Comparison of ENCODE assay signal across 19 mouse cellular contexts in the genomic region with DNA sequence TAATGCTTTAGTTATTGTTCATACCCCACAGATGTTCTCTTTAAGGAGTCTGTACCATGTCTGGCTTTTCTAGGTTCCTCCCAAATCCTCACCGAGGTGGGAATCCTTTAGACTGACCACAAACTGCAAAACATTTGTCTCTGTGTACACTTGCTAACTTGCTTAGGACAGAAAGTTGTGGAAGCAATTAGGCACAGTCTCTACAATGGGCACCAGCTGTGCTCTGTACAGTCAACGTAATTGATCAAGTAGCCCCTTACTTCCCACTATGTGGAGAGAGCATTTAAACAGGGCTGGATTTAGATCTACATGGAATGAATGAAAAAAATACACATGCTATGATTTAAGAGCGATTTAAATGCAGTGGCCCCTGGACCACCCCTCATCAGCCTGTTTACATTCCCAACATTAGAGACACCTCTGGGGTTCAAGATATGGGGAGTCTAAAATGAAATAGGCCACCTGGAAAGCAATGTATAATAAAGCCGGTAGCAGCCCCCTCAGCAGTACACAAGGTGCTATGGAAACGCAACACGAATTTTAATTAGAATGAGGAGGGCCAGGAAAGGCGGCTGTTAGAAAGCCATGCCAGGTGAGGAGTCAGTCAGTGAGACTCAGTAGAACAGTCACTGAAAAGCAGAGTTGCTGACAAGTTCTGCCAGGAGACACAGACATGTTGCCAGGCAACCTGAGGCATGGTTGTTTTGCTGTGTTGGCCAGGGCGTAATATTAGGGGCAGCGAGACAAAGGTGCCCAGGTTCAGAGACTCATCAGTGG. TPM values are rescaled to one million over a fixed set of nuclear protein-coding genes. Genes with fewer than 3 reads are reported as not detected.
DNase-seq lines count a peak whose midpoint lies in the region; ATAC-seq and TF ChIP-seq lines count a peak whose summit lies in the region.
"Had no signal": no experiment of that assay in that cellular context is flagged by ENCODE, and none has a peak within 500 bp of the region (broad histone marks: within the 10 kb centered on the region; RNA-seq: fewer than 3 reads in every experiment).

No protein-coding gene starts in this region.

- no peak overlapping the region for H3K4me2 ChIP-seq in hindbrain, embryonic 16.5 days (ENCODE audit: low read length)
- no peak overlapping the region for H3K4me2 ChIP-seq in limb, embryonic 11.5 days (ENCODE audit: low read depth, severe bottlenecking)
- H3K4me2 ChIP-seq: heart, embryonic 12.5 days had no signal

- ATAC-seq in hindbrain, embryonic 16.5 days, result peak; percentile 62
- ATAC-seq in limb, embryonic 11.5 days (ENCODE audit: insufficient number of reproducible peaks, low FRiP score, low TSS enrichment, low read depth), result peak; percentile 70
- ATAC-seq: CD4-positive, CD25-positive, alpha-beta regulatory T cell, adult 4 months; intestine, postnatal 0 days had no signal

- DNase-seq in hindbrain, embryonic 10.5 days (ENCODE audit: low spot score), result no peak
- DNase-seq in R1 (ENCODE audit: low read depth, low spot score), result peak; percentile 9
- peak; percentile 54 for DNase-seq in brain, embryonic 14.5 days (ENCODE audit: low read depth)
- DNase-seq in limb, embryonic 11.5 days (ENCODE audit: low spot score), result peak; percentile 43
- no peak for DNase-seq in adrenal gland, postnatal 10 days
- DNase-seq in adrenal gland, postnatal 25 days, result no peak
- DNase-seq: heart, postnatal 36 days; kidney, postnatal 10 days; layer of hippocampus, adult 9-11 months; lung, postnatal 36 days; right cerebral cortex, postnatal 14 days; thymus, postnatal 25 days had no signal

- H3K27ac ChIP-seq in hindbrain, embryonic 16.5 days (ENCODE audit: low read depth, low read length), result no peak overlapping the region
- no peak overlapping the region for H3K27ac ChIP-seq in hindbrain, embryonic 10.5 days
- peak overlapping the region; percentile 51 for H3K27ac ChIP-seq in limb, embryonic 11.5 days (replicated peaks; ENCODE audit: low read depth, low read length)
- H3K27ac ChIP-seq: liver, embryonic 14.5 days had no signal

- no peak overlapping the region for H3K4me3 ChIP-seq in hindbrain, embryonic 16.5 days (ENCODE audit: low read length)
- H3K4me3 ChIP-seq in hindbrain, embryonic 10.5 days, result no peak overlapping the region
- no peak overlapping the region for H3K4me3 ChIP-seq in limb, embryonic 11.5 days (ENCODE audit: low read depth, low read length)
- H3K4me3 ChIP-seq: heart, embryonic 12.5 days had no signal

- H3K9ac ChIP-seq in hindbrain, embryonic 16.5 days (ENCODE audit: low read depth, low read length), result no peak overlapping the region
- H3K9ac ChIP-seq in limb, embryonic 11.5 days (ENCODE audit: low read length), result no peak overlapping the region
- H3K9ac ChIP-seq: heart, embryonic 12.5 days; liver, embryonic 14.5 days had no signal

- TF ChIP-seq POLR2A in brain, embryonic 14.5 days (IDR thresholded peaks at IDR 0.05; ENCODE audit: borderline replicate concordance, extremely low read depth, insufficient read depth, insufficient read length, poor library complexity, severe bottlenecking), result no peak

- 48% methylated on average over 9 of the region's 9 CpGs for WGBS in hindbrain, embryonic 16.5 days
- 64% methylated on average over 9 of the region's 9 CpGs for WGBS in hindbrain, embryonic 10.5 days
- WGBS in limb, embryonic 11.5 days, result 32% methylated on average over 9 of the region's 9 CpGs

- no peaks in the 10 kb centered on the region for H3K27me3 ChIP-seq in hindbrain, embryonic 16.5 days (replicated peaks; ENCODE audit: control insufficient read depth, insufficient read depth, low read length)
- no peaks in the 10 kb centered on the region for H3K27me3 ChIP-seq in hindbrain, embryonic 10.5 days (ENCODE audit: insufficient read depth, poor library complexity, severe bottlenecking)
- no peaks in the 10 kb centered on the region for H3K27me3 ChIP-seq in limb, embryonic 11.5 days (ENCODE audit: control insufficient read depth, insufficient read depth, low read length)
- H3K27me3 ChIP-seq: heart, embryonic 12.5 days had no signal

- TF ChIP-seq CTCF in brain, embryonic 14.5 days (IDR thresholded peaks at IDR 0.05; ENCODE audit: borderline replicate concordance, extremely low read depth, insufficient read depth, insufficient read length), result no peak

- peaks cover 2% of the 10 kb centered on the region; the same call in 1 of the 2 replicates for H3K4me1 ChIP-seq in hindbrain, embryonic 16.5 days (ENCODE audit: control insufficient read depth, insufficient read depth, low read depth, low read length)
- peaks cover 9% of the 10 kb centered on the region for H3K4me1 ChIP-seq in hindbrain, embryonic 10.5 days (replicated peaks)
- peaks cover 26% of the 10 kb centered on the region for H3K4me1 ChIP-seq in limb, embryonic 11.5 days (ENCODE audit: control insufficient read depth, insufficient read depth, low read length)
- H3K4me1 ChIP-seq: heart, embryonic 12.5 days had no signal

- no peaks in the 10 kb centered on the region for H3K36me3 ChIP-seq in hindbrain, embryonic 16.5 days (ENCODE audit: control insufficient read depth, insufficient read depth, low read length)
- H3K36me3 ChIP-seq in hindbrain, embryonic 10.5 days, result no peaks in the 10 kb centered on the region
- no peaks in the 10 kb centered on the region for H3K36me3 ChIP-seq in limb, embryonic 11.5 days (ENCODE audit: control insufficient read depth, insufficient read depth, low read length)
- H3K36me3 ChIP-seq: heart, embryonic 12.5 days had no signal

- H3K9me3 ChIP-seq in hindbrain, embryonic 16.5 days (ENCODE audit: control insufficient read depth, low read length), result no peaks in the 10 kb centered on the region
- no peaks in the 10 kb centered on the region for H3K9me3 ChIP-seq in hindbrain, embryonic 10.5 days
- no peaks in the 10 kb centered on the region for H3K9me3 ChIP-seq in limb, embryonic 11.5 days (ENCODE audit: control insufficient read depth, low read length)
- H3K9me3 ChIP-seq: heart, embryonic 12.5 days had no signal

RNA-seq across cellular contexts. Expression of a gene that starts 23.9 kb away (rescaled TPM):
- polyA plus RNA-seq in hindbrain, embryonic 16.5 days (2015; fragmentation: Nextera tagmentation; extraction: Ambion mirVana), result 22.8 and 22.9 TPM in 2 replicates
- 5.1 and 7.5 TPM in 2 replicates for polyA plus RNA-seq in hindbrain, embryonic 10.5 days (2016; fragmentation: Nextera tagmentation; extraction: Ambion mirVana)
- 13.0 and 16.4 TPM in 2 replicates for polyA plus RNA-seq in brain, embryonic 14.5 days (2012; rRNA removed)
- polyA plus RNA-seq in limb, embryonic 11.5 days (2014; fragmentation: Nextera tagmentation; extraction: Ambion mirVana), result 5.8 and 7.0 TPM in 2 replicates
- total RNA-seq in adrenal gland, postnatal 10 days (2021), result 1 to 10 TPM; 2.4 to 4.2 TPM
- 2.1 and 3.0 TPM in 2 replicates for total RNA-seq in adrenal gland, postnatal 25 days (2021)
- total RNA-seq: heart, postnatal 36 days; MEL; monocyte, adult 5-6 weeks had no signal
- polyA plus RNA-seq: CD4-positive, CD25-positive, alpha-beta regulatory T cell, adult 4 months had no signal

Comparison
In these comparisons a context has a peak if more than half of its experiments do, and no peak if none do; other contexts are left out.
1. DNase-seq: peak in R1 (single experiment), brain, embryonic 14.5 days (single experiment) and limb, embryonic 11.5 days (single experiment); none in hindbrain, embryonic 10.5 days (single experiment), adrenal gland, postnatal 10 days (single experiment) and adrenal gland, postnatal 25 days (single experiment).